Mouse (Mus musculus) heart, adult 2 months (tissue): ENCODE data around the gene Nphp1. TPM values are rescaled to one million over a fixed set of nuclear protein-coding genes. Genes with fewer than 3 reads are reported as not detected.

Experiments
- DNase-seq, 2 experiments: peaks; one replicate each; pipeline ENCODE4 v3.0.0; 2021
- H3K27ac ChIP-seq: fragments of 200-600 bp; 2 replicates; pipeline ENCODE4 v1.8.1; 2022
- H3K27me3 ChIP-seq: fragments of 200-500 bp; 2 replicates; pipeline ENCODE4 v1.6.1; 2012; ENCODE audit warnings: mild to moderate bottlenecking, low read length, inconsistent platforms, mixed read lengths; ENCODE audit not compliant: control insufficient read depth, insufficient read depth
- H3K36me3 ChIP-seq: fragments of 200-500 bp; 2 replicates; pipeline ENCODE4 v1.6.1; 2012; ENCODE audit warnings: low read length, inconsistent platforms; ENCODE audit not compliant: control insufficient read depth, insufficient read depth
- H3K4me1 ChIP-seq: fragments of 200-500 bp; 2 replicates; pipeline ENCODE4 v1.6.1; 2011; ENCODE audit warnings: low read length; ENCODE audit not compliant: control insufficient read depth, insufficient read depth
- H3K4me3 ChIP-seq: fragments of 200-600 bp; 2 replicates; pipeline ENCODE4 v1.8.1; 2022
- H3K79me2 ChIP-seq: fragments of 200-500 bp; replicated peaks from 2 replicates; pipeline ENCODE4 v1.6.1; 2012; ENCODE audit warnings: mild to moderate bottlenecking, inconsistent platforms, low read length, moderate library complexity, mixed read lengths; ENCODE audit not compliant: control insufficient read depth, insufficient read depth
- H3K9ac ChIP-seq: fragments of 200-500 bp; 2 replicates; pipeline ENCODE4 v1.6.1; 2012; ENCODE audit warnings: low read depth, mild to moderate bottlenecking, control low read depth, inconsistent platforms, low read length, mixed read lengths
- CTCF ChIP-seq: fragments of 200-600 bp; IDR thresholded peaks from 2 replicates; pipeline ENCODE4 v1.8.1; 2022; ENCODE audit warnings: antibody characterized with exemption, mild to moderate bottlenecking, moderate library complexity
- EP300 ChIP-seq: fragments of 200-500 bp; IDR thresholded peaks from 2 replicates; pipeline ENCODE4 v1.6.1; 2011; ENCODE audit warnings: low read depth, low read length, control low read depth; ENCODE audit not compliant: insufficient read depth
- POLR2A ChIP-seq: fragments of 200-500 bp; IDR thresholded peaks from 2 replicates; pipeline ENCODE4 v1.6.1; 2011; ENCODE audit warnings: mild to moderate bottlenecking, low read depth, low read length, control low read depth; ENCODE audit not compliant: insufficient read depth
- whole genome bisulfite sequencing: fragments of 180-500 bp; shearing (Covaris S2); methylation state at CpG from one replicate; pipeline ENCODE4 v1.1.7; 2018; 5-methylcytosine and 5-hydroxymethylcytosine counted together
- intact Hi-C: fragments of 180-260 bp; cut with DNase I; formaldehyde crosslinking; loops from one replicate; pipeline ENCODE4 v1.15.1; 2025
- polyA plus RNA-seq: library from polyadenylated mRNA; depleted of rRNA; stranded (reverse); fragments of >200 nt; gene quantifications from 2 replicates; pipeline ENCODE4 v1.2.3, GENCODE M21; 2012
- total RNA-seq, 2 experiments: library from RNA; stranded (reverse); gene quantifications; 2 replicates each; pipeline ENCODE4 v1.2.3; 2021

Gene Nphp1
- total and polyA plus RNA-seq, 3 experiments = 7.0 to 9.1 (median 7.7) TPM

GRCm38 (mm10) chr2:127737885-127738284 is 50.8 kb downstream of the Nphp1 start:
- Histone ChIP-seq H3K36me3 (no peaks in the 10 kb centered on the region), H3K9ac (no peak overlapping the region), H3K4me1 (peaks cover 10% of the 10 kb centered on the region), H3K4me3 (no peak overlapping the region), H3K27ac (no peak overlapping the region), H3K79me2 (no peaks in the 10 kb centered on the region), H3K27me3 (no peaks in the 10 kb centered on the region)
- intact Hi-C loops = no loop called here
- 54% methylated on average over 3 of the region's 3 CpGs for WGBS
- no peak for TF ChIP-seq EP300
- TF ChIP-seq CTCF = peak; percentile 28
- no peak for DNase-seq

GRCm38 (mm10) chr2:127736631-127737209 is 52.0 kb downstream of the Nphp1 start:
- H3K4me3 ChIP-seq = no peak overlapping the region
- H3K79me2 ChIP-seq = no peaks in the 10 kb centered on the region
- peak overlapping the region; percentile 63 for H3K27ac ChIP-seq
- no peak for TF ChIP-seq POLR2A
- TF ChIP-seq EP300 = no peak
- TF ChIP-seq CTCF = no peak
- DNase-seq = peak in 1 of 2 experiments; percentile 52
- no peaks in the 10 kb centered on the region for H3K27me3 ChIP-seq
- H3K36me3 ChIP-seq = no peaks in the 10 kb centered on the region
- intact Hi-C loops = no loop called here
- no peak overlapping the region for H3K9ac ChIP-seq
- 39% methylated on average over 6 of the region's 6 CpGs for WGBS
- H3K4me1 ChIP-seq = peaks cover 10% of the 10 kb centered on the region

GRCm38 (mm10) chr2:127735512-127736145 is 53.1 kb downstream of the Nphp1 start:
- intact Hi-C loops = no loop called here
- Histone ChIP-seq H3K9ac (no peak overlapping the region), H3K4me1 (peaks cover 11% of the 10 kb centered on the region), H3K27me3 (no peaks in the 10 kb centered on the region), H3K36me3 (no peaks in the 10 kb centered on the region), H3K4me3 (no peak overlapping the region), H3K27ac (peak overlapping the region; percentile 63), H3K79me2 (no peaks in the 10 kb centered on the region)
- no peak for DNase-seq
- 69% methylated on average over 9 of the region's 9 CpGs for WGBS
- no peak for TF ChIP-seq POLR2A
- TF ChIP-seq CTCF = no peak
- no peak for TF ChIP-seq EP300

- Histone ChIP-seq H3K4me3 (no peak overlapping the region), H3K4me1 (peaks cover 15% of the 10 kb centered on the region), H3K36me3 (no peaks in the 10 kb centered on the region), H3K27me3 (no peaks in the 10 kb centered on the region), H3K27ac (no peak overlapping the region), H3K9ac (no peak overlapping the region), H3K79me2 (no peaks in the 10 kb centered on the region)
- 80% methylated on average over 5 of the region's 5 CpGs for WGBS
- intact Hi-C loops = no loop called here
- DNase-seq = no peak
- TF ChIP-seq CTCF = no peak
- TF ChIP-seq POLR2A = no peak
- no peak for TF ChIP-seq EP300
Observed at GRCm38 (mm10) chr2:127734889-127735288, 53.8 kb downstream of the Nphp1 start.

- intact Hi-C loops = no loop called here
- Histone ChIP-seq H3K79me2 (no peaks in the 10 kb centered on the region), H3K27ac (peak overlapping the region; percentile 77), H3K4me3 (peak overlapping the region; percentile 56; the same call in 1 of the 2 replicates), H3K4me1 (peaks cover 7% of the 10 kb centered on the region), H3K27me3 (no peaks in the 10 kb centered on the region), H3K9ac (no peak overlapping the region), H3K36me3 (no peaks in the 10 kb centered on the region)
- no peak for TF ChIP-seq CTCF
- 0 out of 2 replicates have a peak, but pooled peaks have one; percentile 7 for TF ChIP-seq EP300
- no peak for DNase-seq
- 58% methylated on average over 7 of the region's 7 CpGs for WGBS
Observed at GRCm38 (mm10) chr2:127730301-127730997, 58.2 kb downstream of the Nphp1 start.

- H3K27me3 ChIP-seq = no peaks in the 10 kb centered on the region
- peak within 1 kb of the TSS; percentile 56 for H3K4me3 ChIP-seq
- H3K4me1 ChIP-seq = peaks cover 7% of the 10 kb centered on the region
- intact Hi-C loops = no loop called here
- peak within 1 kb of the TSS; percentile 77 for H3K27ac ChIP-seq
- 2% methylated on average over 25 of the region's 26 CpGs for WGBS
- DNase-seq = peak; percentile 46 to 51
- TF ChIP-seq EP300 (no peak), POLR2A (no peak), CTCF (no peak)
- H3K79me2 ChIP-seq = no peaks in the 10 kb centered on the region
- no peaks in the 10 kb centered on the region for H3K36me3 ChIP-seq
- H3K9ac ChIP-seq = peak within 1 kb of the TSS; percentile 63
Observed at GRCm38 (mm10) chr2:127729671-127730070, 59.0 kb downstream of the Nphp1 start, which contains the start of gene Mall. Gene Mall (minus strand): TSS chr2:127729932.
